In the genomic region with DNA sequence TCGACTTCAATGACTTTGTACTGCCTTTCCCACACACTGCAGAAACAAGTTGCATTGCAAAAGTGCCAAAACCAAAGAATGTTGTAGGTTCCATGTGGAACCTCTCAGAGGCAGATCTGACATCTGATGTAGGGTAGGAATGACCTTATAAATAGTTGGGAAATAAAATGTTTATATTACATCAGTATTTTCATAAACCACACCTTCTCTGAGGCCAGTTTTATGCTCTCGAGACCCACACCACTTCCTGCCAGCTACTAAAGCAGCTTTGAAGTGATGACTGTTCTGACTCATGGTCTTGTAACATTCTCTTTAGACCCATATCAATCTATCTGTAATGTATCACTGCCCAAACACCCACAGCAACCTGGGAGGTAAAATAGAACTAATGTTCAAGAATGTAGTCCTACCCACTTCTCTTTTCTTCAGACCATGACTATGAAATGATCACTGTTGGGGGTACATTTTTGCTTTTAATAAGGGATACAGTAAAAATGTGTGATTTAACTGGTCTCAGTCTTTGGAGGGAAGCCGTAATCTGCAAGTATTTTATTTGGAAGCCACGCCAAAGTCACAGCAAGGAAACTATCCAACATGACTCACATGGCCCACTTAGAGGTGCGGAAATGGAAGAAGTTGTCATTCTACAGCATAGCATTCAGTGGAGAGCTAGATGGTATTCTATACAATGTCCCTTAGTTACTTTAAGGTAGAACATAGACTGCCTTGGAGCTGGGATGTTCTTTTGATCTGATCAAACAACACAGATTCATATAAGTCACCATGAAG, we compare ENCODE assay signal across 16 mouse cellular contexts.
DNase-seq lines count a peak whose midpoint lies in the region; ATAC-seq lines count a peak whose summit lies in the region.
"Had no signal": no experiment of that assay in that cellular context is flagged by ENCODE, and none has a peak within 500 bp of the region (broad histone marks: within the 10 kb centered on the region; RNA-seq: fewer than 3 reads in every experiment).

No protein-coding gene starts in this region.

- H3K27me3 ChIP-seq in lung, embryonic 16.5 days (ENCODE audit: control insufficient read depth, insufficient read depth, low read depth, low read length): no peaks in the 10 kb centered on the region
- H3K27me3 ChIP-seq in midbrain, embryonic 13.5 days: no peaks in the 10 kb centered on the region
- H3K27me3 ChIP-seq: midbrain, embryonic 12.5 days had no signal

- 44% methylated on average over 5 of the region's 5 CpGs for WGBS in lung, embryonic 16.5 days
- 91% methylated on average over 5 of the region's 5 CpGs for WGBS in midbrain, embryonic 13.5 days

- no peak overlapping the region for H3K4me2 ChIP-seq in lung, embryonic 16.5 days (ENCODE audit: low read depth, low read length)
- H3K4me2 ChIP-seq in midbrain, embryonic 13.5 days (replicated peaks): no peak overlapping the region
- H3K4me2 ChIP-seq: hindbrain, embryonic 14.5 days; midbrain, embryonic 12.5 days had no signal

- peak; percentile 92 for ATAC-seq in lung, embryonic 16.5 days (ENCODE audit: low read depth)
- ATAC-seq in midbrain, embryonic 13.5 days: no peak

- peak; percentile 19 for DNase-seq in heart, postnatal 10 days
- DNase-seq in heart, adult 8-10 months (ENCODE audit: low spot score): no peak
- peak; percentile 2 to 6 for DNase-seq in urinary bladder, postnatal 36 days (ENCODE audit: low spot score in 2 of 2)
- no peak for DNase-seq in urinary bladder, postnatal 10 days (ENCODE audit: low spot score)
- DNase-seq in heart, adult 11 months: no peak
- DNase-seq in layer of hippocampus, postnatal 10 days (ENCODE audit: low spot score in 2 of 2): no peak
- DNase-seq: cerebellum, adult 18-20 months; kidney, adult 11 months; layer of hippocampus, adult 9-11 months; left cerebral cortex, postnatal 4 days; right cerebral cortex, postnatal 25 days; thymus, adult 2 months had no signal

- intact Hi-C loops in heart, postnatal 10 days (cut with DNase I): no loop called here

- no peak overlapping the region for H3K4me3 ChIP-seq in lung, embryonic 16.5 days (ENCODE audit: low read length)
- no peak overlapping the region for H3K4me3 ChIP-seq in midbrain, embryonic 13.5 days (replicated peaks)
- H3K4me3 ChIP-seq: midbrain, embryonic 12.5 days had no signal

- H3K36me3 ChIP-seq in lung, embryonic 16.5 days (ENCODE audit: control insufficient read depth, insufficient read depth, low read length): no peaks in the 10 kb centered on the region
- no peaks in the 10 kb centered on the region for H3K36me3 ChIP-seq in midbrain, embryonic 13.5 days
- H3K36me3 ChIP-seq: midbrain, embryonic 12.5 days had no signal

- peak overlapping the region; percentile 55 for H3K27ac ChIP-seq in lung, embryonic 16.5 days (ENCODE audit: low read length)
- no peak overlapping the region for H3K27ac ChIP-seq in midbrain, embryonic 13.5 days
- H3K27ac ChIP-seq: hindbrain, embryonic 14.5 days; midbrain, embryonic 12.5 days had no signal

- H3K4me1 ChIP-seq in lung, embryonic 16.5 days (replicated peaks; ENCODE audit: control insufficient read depth, insufficient read depth, low read length): peaks cover 9% of the 10 kb centered on the region; the same call in 1 of the 2 replicates
- no peaks in the 10 kb centered on the region for H3K4me1 ChIP-seq in midbrain, embryonic 13.5 days (replicated peaks)
- H3K4me1 ChIP-seq: midbrain, embryonic 12.5 days had no signal

- H3K9me3 ChIP-seq in lung, embryonic 16.5 days (ENCODE audit: control insufficient read depth, low read length): no peaks in the 10 kb centered on the region
- no peaks in the 10 kb centered on the region for H3K9me3 ChIP-seq in midbrain, embryonic 13.5 days
- H3K9me3 ChIP-seq: midbrain, embryonic 12.5 days had no signal

- no peak overlapping the region for H3K9ac ChIP-seq in lung, embryonic 16.5 days (ENCODE audit: low read length)
- H3K9ac ChIP-seq in midbrain, embryonic 13.5 days (replicated peaks): no peak overlapping the region
- H3K9ac ChIP-seq: hindbrain, embryonic 14.5 days; midbrain, embryonic 12.5 days had no signal

Comparison
In these comparisons a context has a peak if more than half of its experiments do, and no peak if none do; other contexts are left out.
1. DNase-seq: peak in heart, postnatal 10 days (2 of 2) and urinary bladder, postnatal 36 days (2 of 2); none in heart, adult 8-10 months (single experiment), urinary bladder, postnatal 10 days (single experiment), heart, adult 11 months (single experiment) and layer of hippocampus, postnatal 10 days (0 of 2).